Mouse (Mus musculus): ENCODE data around the gene H2-Ab1.
"Not testable (repeated sequence)": the region's sequence is repeated elsewhere in the genome, so short reads cannot be mapped to it uniquely, and the experiment has no call there.

The H2-Ab1 gene

DNA sequence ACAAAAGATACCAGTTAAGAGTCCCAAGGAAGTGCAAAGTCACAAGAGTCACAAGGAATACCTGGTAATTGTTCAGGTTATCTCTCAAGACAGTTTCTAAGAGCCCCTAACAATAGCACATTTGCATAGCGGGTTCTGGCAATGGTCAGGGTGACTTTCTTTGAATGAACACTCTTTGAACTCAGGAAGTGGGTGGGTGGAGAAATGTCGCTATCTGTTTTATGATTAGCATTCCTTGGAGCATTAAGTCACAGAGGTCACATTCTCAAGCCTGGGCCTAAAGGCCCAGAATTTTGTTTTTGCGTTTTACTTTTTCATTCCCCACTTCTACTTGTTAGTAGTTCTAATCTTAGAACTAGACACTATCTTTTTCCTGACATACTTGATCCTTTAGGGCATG, 53.0 kb downstream of the H2-Ab1 start:
- not testable (repeated sequence) for DNase-seq

DNA sequence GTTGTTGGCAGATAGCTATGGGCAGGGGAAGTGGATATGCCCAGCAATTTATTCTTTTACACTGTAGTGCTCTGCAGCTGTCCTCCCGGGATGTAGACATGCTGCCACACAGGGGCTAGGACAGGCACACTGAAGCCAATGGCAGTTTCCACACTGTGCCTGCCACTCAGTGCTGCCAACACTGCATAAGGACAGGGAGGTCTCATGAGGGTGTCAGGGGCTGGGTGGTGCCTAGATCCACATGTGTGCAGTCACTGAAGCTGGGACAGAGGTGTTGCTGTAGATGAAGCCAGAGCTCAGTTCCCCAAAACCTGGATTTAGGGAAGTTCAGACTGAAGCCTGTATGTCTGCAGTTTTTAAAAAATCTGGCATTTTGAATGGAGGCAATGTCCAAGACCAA, 54.7 kb downstream of the H2-Ab1 start:
- DNase-seq: no peak

DNA sequence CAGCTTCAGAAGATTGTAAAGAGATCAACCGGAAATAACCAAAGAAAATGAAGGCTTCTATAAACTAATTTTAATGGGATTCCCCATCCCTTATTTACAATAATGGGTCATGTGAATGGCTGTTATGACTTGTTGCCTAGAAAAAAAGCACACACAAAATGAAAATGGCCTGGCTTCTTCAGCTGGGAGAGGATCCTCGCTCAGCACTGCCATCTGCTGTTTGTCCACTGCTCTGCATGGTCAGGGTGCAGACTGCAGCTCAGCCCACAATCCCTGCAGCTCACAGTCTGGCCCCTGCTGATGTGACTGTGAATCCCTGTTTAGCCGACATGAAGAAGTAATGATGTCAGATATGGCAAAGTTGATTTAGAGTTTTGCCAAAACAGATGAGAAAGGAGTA, 55.9 kb downstream of the H2-Ab1 start:
- peak; percentile 39 for DNase-seq

DNA sequence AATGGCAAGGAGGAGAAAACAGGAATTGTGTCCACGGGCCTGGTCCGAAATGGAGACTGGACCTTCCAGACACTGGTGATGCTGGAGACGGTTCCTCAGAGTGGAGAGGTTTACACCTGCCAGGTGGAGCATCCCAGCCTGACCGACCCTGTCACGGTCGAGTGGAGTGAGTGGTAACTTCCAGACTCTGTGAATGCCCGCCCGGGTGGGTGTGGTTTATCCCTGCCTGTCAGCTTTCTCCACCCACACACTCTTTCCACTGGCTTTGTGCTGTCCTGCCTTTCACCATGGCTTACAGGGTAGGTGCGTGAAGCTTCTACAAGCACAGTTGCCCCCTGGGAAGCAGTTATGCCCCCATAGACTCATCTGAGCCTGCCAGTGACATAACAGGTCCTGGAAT, 56.8 kb downstream of the H2-Ab1 start:
- DNase-seq: no peak

DNA sequence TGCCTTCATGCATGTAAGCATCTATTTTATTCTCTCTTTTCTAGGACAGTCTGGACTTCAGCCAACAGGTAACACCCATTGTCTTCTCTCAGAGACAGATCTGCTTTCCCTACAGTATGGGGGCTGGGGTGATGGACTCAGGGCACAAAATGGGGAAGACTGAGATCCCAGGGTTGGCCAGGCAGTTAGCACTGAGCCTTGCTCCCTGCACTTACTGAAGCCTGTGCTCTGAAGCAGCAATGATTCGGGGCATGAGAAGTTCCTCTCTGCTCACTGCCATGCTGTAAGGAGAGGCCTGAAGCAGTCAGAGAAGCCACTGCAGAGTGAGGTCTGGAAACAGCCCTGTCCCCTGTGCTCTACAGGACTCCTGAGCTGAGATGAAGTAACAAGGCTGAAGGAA, 58.0 kb downstream of the H2-Ab1 start:
- no peak for DNase-seq

DNA sequence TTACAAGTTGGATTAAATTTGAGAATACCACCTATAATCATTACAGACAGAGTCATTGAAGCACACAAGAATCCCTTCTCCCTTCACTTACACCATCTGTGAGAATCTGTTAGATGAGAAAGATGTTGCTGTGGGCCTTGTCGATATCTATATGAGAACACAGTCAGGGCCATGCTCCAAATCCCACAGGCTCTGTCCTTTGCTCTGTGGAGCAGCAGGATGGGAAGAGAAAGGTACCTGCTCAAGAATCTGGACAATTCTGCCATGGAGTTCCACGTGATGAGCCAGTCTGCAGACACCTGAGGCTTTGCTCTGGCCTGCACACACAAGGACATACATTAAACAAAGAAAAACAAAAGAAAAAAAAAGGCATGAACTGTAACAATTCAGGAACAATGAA, 59.2 kb downstream of the H2-Ab1 start:
- DNase-seq: no peak

DNA sequence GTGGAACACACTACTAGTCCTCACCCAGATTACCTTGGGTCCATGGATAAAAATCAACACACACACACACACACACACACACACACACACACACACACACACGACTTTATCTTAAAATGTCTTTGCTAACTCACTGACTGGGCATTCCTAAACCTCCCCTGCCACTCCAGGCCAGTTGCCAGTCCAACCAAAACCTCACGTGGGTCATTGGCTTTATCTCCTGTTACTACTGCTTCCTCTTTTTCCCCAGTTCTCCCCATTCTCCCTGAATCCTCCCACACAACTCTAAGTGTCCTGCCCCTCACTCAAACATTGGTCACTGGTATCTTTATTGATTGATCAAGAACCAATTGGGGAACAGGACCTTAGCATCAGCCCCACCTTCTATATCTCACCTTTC, 59.8 kb downstream of the H2-Ab1 start:
- no peak for DNase-seq

Measured in cerebellum, adult 8-10 months (tissue).